Mouse (Mus musculus): ENCODE data around the gene Lipc.
A peak's percentile ranks its signal among the peaks of the same experiment; 100 is the strongest.

DNA sequence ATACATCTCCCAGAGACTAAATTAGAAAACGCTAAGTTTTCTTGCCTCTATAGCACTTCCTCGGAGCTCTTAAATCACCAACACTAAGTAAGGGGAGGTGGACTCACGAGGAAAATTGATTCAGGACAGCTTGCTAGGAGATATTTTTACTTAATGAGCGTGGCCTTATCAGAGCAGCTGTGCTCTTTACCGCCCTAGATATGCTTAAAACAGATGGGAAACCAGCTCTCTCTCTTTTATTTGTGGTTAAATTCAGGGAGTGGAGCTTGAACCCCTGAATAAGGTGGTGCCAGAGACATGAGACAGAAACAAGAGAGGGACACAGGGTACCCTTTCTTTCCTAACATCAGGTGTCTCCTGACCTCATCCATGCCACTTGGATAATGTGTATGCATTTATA lies 70.0 kb downstream of the Lipc start:
- no peak for TF ChIP-seq POLR2AphosphoS2 (IDR thresholded peaks at IDR 0.05; ENCODE audit: insufficient read length, low read depth)
- no peak for TF ChIP-seq POLR2A (IDR thresholded peaks at IDR 0.05; ENCODE audit: insufficient read length, low read depth)
- no peak for TF ChIP-seq E2F4 (IDR thresholded peaks at IDR 0.05; ENCODE audit: insufficient read depth)
- TF ChIP-seq TCF12 (IDR thresholded peaks at IDR 0.05; ENCODE audit: insufficient read depth, poor library complexity, severe bottlenecking), result no peak
- TF ChIP-seq USF1 (IDR thresholded peaks at IDR 0.05; ENCODE audit: low read depth), result no peak
- no peak for TF ChIP-seq MAX (IDR thresholded peaks at IDR 0.05; ENCODE audit: low read depth)
- TF ChIP-seq MYOG (IDR thresholded peaks at IDR 0.05; ENCODE audit: control insufficient read depth in 1 of 3, insufficient read depth in 1 of 3, insufficient read length in 2 of 3, low read depth in 2 of 3), result peak in 1 of 3 experiments; percentile 74

All from myocyte (in vitro differentiated cells).